In genomic region chr3:54567329-54567728, GRCm38 (mm10) we compare ENCODE assay signal across 14 mouse cellular contexts.
A peak's percentile ranks its signal among the peaks of the same experiment; 100 is the strongest.
DNase-seq lines count a peak whose midpoint lies in the region; ATAC-seq lines count a peak whose summit lies in the region.
"Had no signal": no experiment of that assay in that cellular context is flagged by ENCODE, and none has a peak within 500 bp of the region (broad histone marks: within the 10 kb centered on the region; RNA-seq: fewer than 3 reads in every experiment).

No protein-coding gene starts in this region.

- DNase-seq in heart, postnatal 36 days = no peak
- DNase-seq in CD4-positive, CD25-positive, alpha-beta regulatory T cell, adult 2 months (ENCODE audit: low read depth, low spot score) = peak; percentile 50
- peak; percentile 33 for DNase-seq in induced T-regulatory cell, adult 2 months (ENCODE audit: low read depth)
- DNase-seq in thymus, adult 18-20 months = peak; percentile 7 to 21
- DNase-seq in hindbrain, embryonic 10.5 days (ENCODE audit: low spot score) = no peak
- no peak for DNase-seq in adrenal gland, postnatal 36 days
- DNase-seq in frontal cortex, postnatal 14 days (ENCODE audit: low spot score in 2 of 2) = no peak
- DNase-seq: cerebellum, adult 11-12 months; kidney, postnatal 10 days; lung, embryonic 14.5 days; spleen, adult 18-20 months had no signal

- WGBS in heart, embryonic 14.5 days = 77% methylated on average over 1 of the region's 1 CpGs
- 74% methylated on average over 1 of the region's 1 CpGs for WGBS in hindbrain, embryonic 10.5 days

- H3K4me2 ChIP-seq in heart, embryonic 14.5 days (ENCODE audit: low read length) = no peak overlapping the region
- H3K4me2 ChIP-seq: intestine, embryonic 15.5 days; limb, embryonic 12.5 days; lung, embryonic 14.5 days had no signal

- H3K27me3 ChIP-seq in heart, embryonic 14.5 days (ENCODE audit: control insufficient read depth, insufficient read depth, low read length) = no peaks in the 10 kb centered on the region
- H3K27me3 ChIP-seq in hindbrain, embryonic 10.5 days (ENCODE audit: insufficient read depth, poor library complexity, severe bottlenecking) = no peaks in the 10 kb centered on the region
- H3K27me3 ChIP-seq: intestine, embryonic 15.5 days; limb, embryonic 12.5 days had no signal

- H3K4me1 ChIP-seq in heart, embryonic 14.5 days (ENCODE audit: control insufficient read depth in 2 of 2, insufficient read depth in 2 of 2, low read length in 2 of 2) = no peaks in the 10 kb centered on the region
- no peaks in the 10 kb centered on the region for H3K4me1 ChIP-seq in hindbrain, embryonic 10.5 days (replicated peaks)
- H3K4me1 ChIP-seq: limb, embryonic 12.5 days had no signal

- intact Hi-C loops in heart, postnatal 36 days (cut with DNase I) = no loop called here

- H3K27ac ChIP-seq in heart, embryonic 14.5 days (replicated peaks in 1 of 2; ENCODE audit: control insufficient read depth in 1 of 2, insufficient read depth in 1 of 2, low read depth in 2 of 2, low read length in 2 of 2) = peak overlapping the region; percentile 60 to 70
- H3K27ac ChIP-seq in hindbrain, embryonic 10.5 days = no peak overlapping the region
- H3K27ac ChIP-seq: intestine, embryonic 15.5 days; limb, embryonic 12.5 days had no signal

- H3K9ac ChIP-seq in heart, embryonic 14.5 days (ENCODE audit: low read length) = no peak overlapping the region
- H3K9ac ChIP-seq: intestine, embryonic 15.5 days; limb, embryonic 12.5 days; lung, embryonic 14.5 days had no signal

- H3K4me3 ChIP-seq in heart, embryonic 14.5 days (ENCODE audit: control insufficient read depth in 1 of 2, insufficient read depth in 1 of 2, low read depth in 1 of 2, low read length in 2 of 2) = no peak overlapping the region
- no peak overlapping the region for H3K4me3 ChIP-seq in hindbrain, embryonic 10.5 days
- H3K4me3 ChIP-seq: intestine, embryonic 15.5 days; limb, embryonic 12.5 days had no signal

- peaks cover 12% of the 10 kb centered on the region; the same call in 1 of the 2 replicates for H3K9me3 ChIP-seq in heart, embryonic 14.5 days (ENCODE audit: control insufficient read depth, low read length)
- 0 out of 2 replicates have a peak, but pooled peaks cover 6% of the 10 kb centered on the region for H3K9me3 ChIP-seq in hindbrain, embryonic 10.5 days
- H3K9me3 ChIP-seq: intestine, embryonic 15.5 days; limb, embryonic 12.5 days had no signal

- no peak for ATAC-seq in heart, embryonic 14.5 days (ENCODE audit: insufficient number of reproducible peaks, insufficient read depth, low FRiP score, low read depth)
- ATAC-seq: intestine, embryonic 15.5 days had no signal

- no peaks in the 10 kb centered on the region for H3K36me3 ChIP-seq in heart, embryonic 14.5 days (ENCODE audit: control insufficient read depth, insufficient read depth, low read length)
- no peaks in the 10 kb centered on the region for H3K36me3 ChIP-seq in hindbrain, embryonic 10.5 days
- H3K36me3 ChIP-seq: intestine, embryonic 15.5 days; limb, embryonic 12.5 days had no signal

Comparison
In these comparisons a context has a peak if more than half of its experiments do, and no peak if none do; other contexts are left out.
1. DNase-seq: peak in CD4-positive, CD25-positive, alpha-beta regulatory T cell, adult 2 months (single experiment), induced T-regulatory cell, adult 2 months (single experiment) and thymus, adult 18-20 months (2 of 2); none in heart, postnatal 36 days (0 of 2), hindbrain, embryonic 10.5 days (single experiment), adrenal gland, postnatal 36 days (0 of 2) and frontal cortex, postnatal 14 days (0 of 2).